Mouse (Mus musculus): Measurements from ENCODE around the gene Camk2b. TPM values are rescaled to one million over a fixed set of nuclear protein-coding genes. Genes with fewer than 3 reads are reported as not detected.

The Camk2b gene
- polyA plus RNA-seq, 1 experiment from 2014 or later = 0.59 TPM

DNA sequence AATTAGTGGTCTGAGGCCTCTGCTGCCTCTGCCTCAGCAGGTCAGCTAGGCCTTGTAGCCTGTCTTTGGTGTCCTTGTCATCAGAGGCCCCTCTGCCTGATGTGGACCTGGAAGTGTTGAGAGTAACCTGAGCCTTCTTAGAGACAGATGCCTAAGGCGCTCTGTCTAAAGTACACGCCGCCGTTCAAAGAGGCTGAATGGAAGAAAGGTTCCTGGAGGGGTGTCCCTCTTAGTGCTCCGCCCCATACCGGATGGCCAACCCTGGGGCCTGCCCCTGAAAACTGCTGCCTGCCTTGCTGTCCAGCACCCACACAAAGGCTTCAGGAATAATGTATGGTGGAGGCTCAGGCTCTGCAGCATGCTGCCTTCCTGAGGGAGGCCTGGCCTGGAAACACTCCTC, 97.9 kb downstream of the Camk2b start:
- DNase-seq (no peak), ATAC-seq (ENCODE audit: insufficient read depth) (no peak)
- TF ChIP-seq CTCF (IDR thresholded peaks at IDR 0.05; ENCODE audit: low read depth) = no peak
- Histone ChIP-seq H3K9ac (no peak overlapping the region), H3K4me2 (no peak overlapping the region), H3K9me3 (ENCODE audit: low read depth, low read length) (no peaks in the 10 kb centered on the region), H3K36me3 (ENCODE audit: insufficient read depth) (peaks cover 63% of the 10 kb centered on the region), H3K4me1 (ENCODE audit: insufficient read depth) (peaks cover 6% of the 10 kb centered on the region; the same call in 1 of the 2 replicates), H3K27me3 (ENCODE audit: insufficient read depth, low read length) (no peaks in the 10 kb centered on the region), H3K27ac (ENCODE audit: low read depth) (no peak overlapping the region), H3K4me3 (ENCODE audit: low read depth, low read length) (no peak overlapping the region)
- 71% methylated on average over 6 of the region's 6 CpGs for WGBS

- Histone ChIP-seq H3K4me1 (ENCODE audit: insufficient read depth) (no peaks in the 10 kb centered on the region), H3K9me3 (ENCODE audit: low read depth, low read length) (no peaks in the 10 kb centered on the region), H3K27ac (ENCODE audit: low read depth) (no peak overlapping the region), H3K36me3 (ENCODE audit: insufficient read depth) (peaks cover 77% of the 10 kb centered on the region), H3K9ac (no peak overlapping the region), H3K4me2 (no peak overlapping the region), H3K27me3 (ENCODE audit: insufficient read depth, low read length) (no peaks in the 10 kb centered on the region), H3K4me3 (ENCODE audit: low read depth, low read length) (no peak overlapping the region)
- TF ChIP-seq CTCF (IDR thresholded peaks at IDR 0.05; ENCODE audit: low read depth) = no peak
- no peak for DNase-seq
- ATAC-seq (ENCODE audit: insufficient read depth) = no peak
- WGBS = 94% methylated on average over 3 of the region's 3 CpGs
These were observed 99.4 kb downstream of the Camk2b start for GRCm38 (mm10) chr11:5966751-5967150.

DNA sequence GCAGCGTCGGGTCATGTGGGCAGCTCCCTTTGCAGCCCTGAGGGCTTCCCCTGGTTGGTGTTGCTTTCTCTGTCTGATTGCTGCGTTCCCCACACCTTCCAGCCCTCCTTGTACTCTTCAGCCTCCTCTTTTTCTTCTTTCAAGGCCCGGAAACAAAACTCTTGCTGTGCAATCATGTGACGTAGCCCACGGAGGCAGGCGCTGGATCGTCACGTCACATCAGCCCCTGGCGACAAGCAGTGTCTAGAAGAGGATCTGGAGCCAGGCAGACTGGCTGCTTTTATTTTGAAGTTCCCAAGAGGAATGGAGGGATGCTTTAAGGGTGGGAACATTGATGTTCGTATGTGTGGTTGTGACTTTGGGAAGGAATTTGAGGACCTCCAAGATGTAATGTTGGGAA, 100.3 kb downstream of the Camk2b start:
- no peak for TF ChIP-seq CTCF (IDR thresholded peaks at IDR 0.05; ENCODE audit: low read depth)
- 81% methylated on average over 11 of the region's 11 CpGs for WGBS

GRCm38 (mm10) chr11:5960051-5960450, 106.1 kb downstream of the Camk2b start:
- no peak for DNase-seq
- no peaks in the 10 kb centered on the region for H3K27me3 ChIP-seq (ENCODE audit: insufficient read depth, low read length)

More for the DNA sequence above, 100.3 kb downstream of the Camk2b start:
- no peak overlapping the region for H3K4me3 ChIP-seq (ENCODE audit: low read depth, low read length)
- H3K4me2 ChIP-seq = no peak overlapping the region
- peaks cover 86% of the 10 kb centered on the region for H3K36me3 ChIP-seq (ENCODE audit: insufficient read depth)
- no peaks in the 10 kb centered on the region for H3K4me1 ChIP-seq (ENCODE audit: insufficient read depth)
- ATAC-seq (ENCODE audit: insufficient read depth) = no peak
- no peak overlapping the region for H3K27ac ChIP-seq (ENCODE audit: low read depth)
- DNase-seq = no peak
- H3K9me3 ChIP-seq (ENCODE audit: low read depth, low read length) = no peaks in the 10 kb centered on the region
- H3K27me3 ChIP-seq (ENCODE audit: insufficient read depth, low read length) = no peaks in the 10 kb centered on the region
- H3K9ac ChIP-seq = no peak overlapping the region

GRCm38 (mm10) chr11:5955546-5956276, 110.5 kb downstream of the Camk2b start, which contains the start of gene Ykt6:
TSS of gene Ykt6 (plus strand) at chr11:5955693.
- Histone ChIP-seq H3K36me3 (ENCODE audit: insufficient read depth) (peaks cover 12% of the 10 kb centered on the region), H3K4me3 (ENCODE audit: low read depth, low read length) (peak within 1 kb of the TSS; percentile 96), H3K27me3 (ENCODE audit: insufficient read depth, low read length) (no peaks in the 10 kb centered on the region), H3K4me2 (peak within 1 kb of the TSS; percentile 87), H3K27ac (ENCODE audit: low read depth) (peak within 1 kb of the TSS; percentile 92), H3K9ac (peak within 1 kb of the TSS; percentile 91), H3K4me1 (ENCODE audit: insufficient read depth) (peaks cover 8% of the 10 kb centered on the region), H3K9me3 (ENCODE audit: low read depth, low read length) (no peaks in the 10 kb centered on the region)
- no peak for TF ChIP-seq CTCF (IDR thresholded peaks at IDR 0.05; ENCODE audit: low read depth)
- 1% methylated on average over 71 of the region's 71 CpGs for WGBS
- DNase-seq (peak; percentile 99), ATAC-seq (ENCODE audit: insufficient read depth) (peak; percentile 97)

More at GRCm38 (mm10) chr11:5960051-5960450, 106.1 kb downstream of the Camk2b start:
- H3K9me3 ChIP-seq (ENCODE audit: low read depth, low read length) = no peaks in the 10 kb centered on the region
- H3K9ac ChIP-seq = no peak overlapping the region
- H3K4me3 ChIP-seq (ENCODE audit: low read depth, low read length) = no peak overlapping the region
- H3K27ac ChIP-seq (ENCODE audit: low read depth) = no peak overlapping the region
- ATAC-seq (ENCODE audit: insufficient read depth) = no peak
- H3K4me1 ChIP-seq (ENCODE audit: insufficient read depth) = peaks cover 8% of the 10 kb centered on the region
- WGBS = 70% methylated on average over 2 of the region's 2 CpGs
- peaks cover 55% of the 10 kb centered on the region for H3K36me3 ChIP-seq (ENCODE audit: insufficient read depth)
- TF ChIP-seq CTCF (IDR thresholded peaks at IDR 0.05; ENCODE audit: low read depth) = no peak
- H3K4me2 ChIP-seq = no peak overlapping the region

DNA sequence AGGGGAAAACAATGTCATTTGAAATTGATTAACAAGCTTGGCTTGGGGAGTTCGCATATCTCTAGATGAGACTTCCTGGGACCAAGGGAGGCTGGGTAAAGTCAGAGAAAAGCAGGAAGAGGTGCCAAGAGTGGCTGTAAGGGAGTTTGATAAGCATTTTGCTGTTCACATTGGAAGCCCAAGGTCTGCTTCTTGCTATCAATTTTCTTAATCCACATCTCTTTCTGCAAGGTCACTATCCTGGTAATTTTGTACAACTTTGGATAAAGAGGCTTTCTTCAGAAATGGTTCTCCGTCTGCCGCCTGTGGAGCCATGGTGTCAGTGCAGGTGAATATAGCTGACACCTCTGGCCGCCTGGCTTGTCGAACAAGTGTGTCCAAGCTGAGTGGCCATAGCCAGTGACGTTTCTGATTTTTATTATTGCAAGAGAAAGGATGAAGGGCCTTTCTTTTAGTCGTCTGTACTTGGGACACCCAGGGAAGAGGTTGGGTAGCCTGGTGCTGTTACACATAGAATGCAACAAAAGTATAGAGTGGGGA, 111.1 kb downstream of the Camk2b start:
- no peaks in the 10 kb centered on the region for H3K9me3 ChIP-seq (ENCODE audit: low read depth, low read length)
- peak; percentile 57 for TF ChIP-seq CTCF (IDR thresholded peaks at IDR 0.05; ENCODE audit: low read depth)
- peaks cover 7% of the 10 kb centered on the region; the same call in 1 of the 2 replicates for H3K36me3 ChIP-seq (ENCODE audit: insufficient read depth)
- H3K4me2 ChIP-seq = peak overlapping the region; percentile 87
- peak overlapping the region; percentile 91 for H3K9ac ChIP-seq
- peak overlapping the region; percentile 92 for H3K27ac ChIP-seq (ENCODE audit: low read depth)
- WGBS = 3% methylated on average over 7 of the region's 7 CpGs
- peak; percentile 69 for ATAC-seq (ENCODE audit: insufficient read depth)
- H3K4me3 ChIP-seq (ENCODE audit: low read depth, low read length) = peak overlapping the region; percentile 96
- DNase-seq = peak; percentile 72
- H3K27me3 ChIP-seq (ENCODE audit: insufficient read depth, low read length) = no peaks in the 10 kb centered on the region
- H3K4me1 ChIP-seq (ENCODE audit: insufficient read depth) = peaks cover 8% of the 10 kb centered on the region

- ATAC-seq (ENCODE audit: insufficient read depth) (no peak), DNase-seq (no peak)
- H3K4me3 ChIP-seq (ENCODE audit: low read depth, low read length) = no peak overlapping the region
- H3K9me3 ChIP-seq (ENCODE audit: low read depth, low read length) = no peaks in the 10 kb centered on the region
- no peak overlapping the region for H3K9ac ChIP-seq
- H3K4me1 ChIP-seq (ENCODE audit: insufficient read depth) = peaks cover 8% of the 10 kb centered on the region
- H3K27me3 ChIP-seq (ENCODE audit: insufficient read depth, low read length) = no peaks in the 10 kb centered on the region
- peak overlapping the region; percentile 87; the same call in 1 of the 2 replicates for H3K4me2 ChIP-seq
- H3K36me3 ChIP-seq (ENCODE audit: insufficient read depth) = peaks cover 5% of the 10 kb centered on the region; the same call in 1 of the 2 replicates
- 71% methylated on average over 5 of the region's 5 CpGs for WGBS
- TF ChIP-seq CTCF (IDR thresholded peaks at IDR 0.05; ENCODE audit: low read depth) = no peak
- H3K27ac ChIP-seq (ENCODE audit: low read depth) = no peak overlapping the region
These were observed 111.7 kb downstream of the Camk2b start for GRCm38 (mm10) chr11:5954435-5954834.

Measured in lung, embryonic 14.5 days (tissue).